Mouse (Mus musculus) adrenal gland, adult (tissue): Measurements from ENCODE around the gene Xylt1.

Source experiments
- DNase-seq, 2 experiments: peaks; one replicate each; pipeline ENCODE4 v3.0.0; 2022 to 2023; ENCODE audit warnings: low spot score in 1 of 2; ENCODE audit not compliant: inconsistent age in 2 of 2

Xylt1 gene

GRCm38 (mm10) chr7:117510113-117510512, 129.3 kb downstream of the Xylt1 start:
- peak; percentile 85 to 89 for DNase-seq

DNA sequence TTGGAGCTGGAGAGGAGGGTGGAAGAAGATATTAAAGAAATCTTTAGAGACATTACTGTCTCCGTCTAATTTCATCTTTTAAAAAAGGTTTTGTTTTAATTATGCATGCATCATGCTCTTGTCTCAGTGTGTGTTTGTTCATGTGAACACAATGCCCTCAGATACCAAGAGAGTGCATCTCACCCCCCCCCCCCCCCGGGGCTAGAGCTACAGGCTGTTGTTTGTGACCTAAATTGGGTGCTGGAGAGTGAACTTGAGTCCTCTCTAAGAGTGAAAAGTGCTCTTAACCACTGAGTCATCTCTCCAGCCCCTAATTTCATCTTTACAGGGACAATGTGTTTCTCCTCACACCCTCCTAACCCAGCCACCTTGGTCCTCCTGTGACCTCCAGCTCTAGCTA, 131.5 kb downstream of the Xylt1 start:
- no peak for DNase-seq

GRCm38 (mm10) chr7:117515794-117516193, 135.0 kb downstream of the Xylt1 start:
- peak in 1 of 2 experiments; percentile 50 for DNase-seq

DNA sequence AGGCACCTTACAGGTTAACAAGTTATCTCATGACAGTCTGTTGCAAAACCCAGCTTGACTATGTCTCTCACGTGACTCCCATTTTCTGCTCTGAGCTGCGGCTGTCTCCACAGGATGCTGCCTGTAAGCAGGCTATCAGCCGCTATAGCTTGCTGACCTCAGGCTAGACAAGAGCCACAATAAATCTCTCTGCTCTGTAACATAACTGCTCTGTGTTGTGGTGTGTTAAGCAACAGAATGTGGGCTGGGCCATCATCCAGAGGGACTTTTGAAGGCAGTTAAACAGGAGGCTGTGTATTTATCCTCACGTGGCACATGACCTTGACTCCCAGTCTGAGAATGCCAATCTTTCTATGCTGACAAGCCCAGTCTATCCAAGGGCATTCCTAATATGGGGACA, 136.1 kb downstream of the Xylt1 start:
- DNase-seq: peak; percentile 80 to 89

DNA sequence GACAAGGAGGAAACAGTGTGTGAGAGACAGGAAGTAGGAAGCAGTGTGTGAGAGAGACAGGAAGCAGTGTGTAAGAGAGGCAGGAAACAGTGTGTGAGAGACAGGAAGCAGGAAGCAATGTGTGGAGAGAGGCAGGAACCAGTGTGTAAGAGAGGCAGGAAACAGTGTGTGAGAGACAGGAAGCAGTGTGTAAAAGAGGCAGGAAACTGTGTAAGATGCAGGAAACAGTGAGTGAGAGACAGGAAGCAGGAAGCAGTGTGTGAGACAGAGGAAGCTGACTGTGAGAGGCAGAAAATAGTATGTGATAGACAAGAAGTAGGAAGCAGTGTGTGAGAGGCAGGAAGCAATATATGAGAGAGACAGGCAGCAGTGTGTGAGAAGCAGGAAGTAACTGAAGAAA, 140.6 kb downstream of the Xylt1 start:
- DNase-seq: no peak

GRCm38 (mm10) chr7:117522092-117522635, 141.4 kb downstream of the Xylt1 start:
- no peak for DNase-seq

- DNase-seq: peak in 1 of 2 experiments; percentile 46
Observed at GRCm38 (mm10) chr7:117524430-117525214, 143.8 kb downstream of the Xylt1 start.

DNA sequence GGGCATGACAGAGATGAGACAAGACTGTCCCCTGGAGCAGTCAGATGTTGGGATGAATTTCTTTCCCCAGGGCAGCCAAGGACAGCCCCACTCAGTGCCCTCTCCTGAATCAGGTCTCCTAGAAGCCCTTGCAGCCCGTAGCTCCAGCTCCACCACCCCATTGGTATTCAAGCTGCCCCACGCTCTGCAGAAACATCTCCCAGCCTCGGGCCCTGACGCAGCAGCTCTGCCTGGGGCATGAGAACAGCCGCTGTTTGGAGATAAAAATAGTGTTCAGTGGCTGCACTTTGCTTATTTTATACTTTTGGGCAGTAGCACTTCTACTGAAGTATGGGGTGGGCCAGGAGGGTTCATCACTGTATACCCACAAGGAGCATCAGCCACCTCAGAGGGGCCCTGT, 144.9 kb downstream of the Xylt1 start:
- no peak for DNase-seq

GRCm38 (mm10) chr7:117526570-117526969, 145.8 kb downstream of the Xylt1 start:
- no peak for DNase-seq

DNA sequence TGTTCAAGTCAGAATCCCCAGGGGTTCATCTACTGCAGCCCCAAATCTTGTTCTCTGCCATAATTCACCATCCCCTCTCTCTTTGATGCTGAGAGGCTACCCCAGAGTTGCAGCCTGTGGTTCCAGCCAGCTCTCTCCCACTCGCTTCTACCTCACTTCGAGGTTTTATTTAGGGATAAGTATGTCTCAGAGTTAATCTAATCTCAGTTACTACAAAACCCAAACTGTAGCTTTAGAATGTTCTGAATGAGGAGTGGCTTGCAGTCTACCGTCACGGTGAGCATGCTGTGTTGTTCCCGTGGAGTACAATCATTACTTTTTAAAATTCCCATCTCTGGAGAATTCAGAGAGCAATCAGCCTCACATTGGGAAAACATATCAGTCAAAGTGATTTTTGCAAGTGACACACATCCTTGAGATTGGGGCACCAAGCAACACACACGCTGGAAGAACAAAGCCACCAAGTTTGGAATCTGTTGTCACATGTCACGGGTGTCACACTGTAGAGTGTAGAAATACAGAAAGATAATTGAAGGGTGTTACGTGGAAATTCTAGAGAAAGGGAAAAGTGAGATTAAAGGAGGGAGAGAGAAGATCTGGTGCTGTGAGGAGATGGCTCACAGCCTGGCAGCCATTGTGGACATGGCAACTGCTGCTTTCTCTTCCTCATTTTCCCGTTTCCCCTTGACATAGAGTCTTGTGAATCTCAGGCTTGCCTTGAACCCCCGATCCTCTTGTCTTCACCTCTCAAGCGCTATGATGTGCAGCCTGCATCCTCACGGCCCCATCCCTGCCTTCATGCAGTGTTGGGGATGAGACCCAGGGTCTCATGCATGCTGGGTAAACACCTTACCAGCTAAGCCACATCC, 149.2 kb downstream of the Xylt1 start:
- no peak for DNase-seq

GRCm38 (mm10) chr7:117532651-117533050, 151.9 kb downstream of the Xylt1 start:
- no peak for DNase-seq

- peak in 1 of 2 experiments; percentile 19 for DNase-seq
Observed at GRCm38 (mm10) chr7:117533164-117533563, 152.4 kb downstream of the Xylt1 start.

DNA sequence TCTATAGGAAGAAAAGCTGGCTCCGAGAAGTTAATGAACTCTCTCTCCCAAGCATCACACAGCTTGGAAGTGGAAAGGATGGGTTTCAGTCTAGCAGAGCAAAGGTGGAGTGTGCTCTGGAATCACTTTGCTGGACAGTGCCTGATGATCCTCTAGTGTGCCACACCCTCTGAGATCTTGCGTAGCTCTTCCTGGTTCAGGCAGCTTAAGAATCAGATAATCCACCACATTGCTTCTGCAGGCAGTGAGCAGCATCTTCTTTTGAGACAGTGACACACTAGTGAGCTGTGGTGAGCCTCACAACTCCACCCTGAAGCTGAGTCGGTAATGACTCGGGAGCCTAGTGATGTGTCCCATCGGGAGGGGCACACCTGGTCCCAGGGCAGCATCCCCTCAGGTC, 159.2 kb downstream of the Xylt1 start:
- no peak for DNase-seq

GRCm38 (mm10) chr7:117540413-117540812, 159.6 kb downstream of the Xylt1 start:
- no peak for DNase-seq

DNA sequence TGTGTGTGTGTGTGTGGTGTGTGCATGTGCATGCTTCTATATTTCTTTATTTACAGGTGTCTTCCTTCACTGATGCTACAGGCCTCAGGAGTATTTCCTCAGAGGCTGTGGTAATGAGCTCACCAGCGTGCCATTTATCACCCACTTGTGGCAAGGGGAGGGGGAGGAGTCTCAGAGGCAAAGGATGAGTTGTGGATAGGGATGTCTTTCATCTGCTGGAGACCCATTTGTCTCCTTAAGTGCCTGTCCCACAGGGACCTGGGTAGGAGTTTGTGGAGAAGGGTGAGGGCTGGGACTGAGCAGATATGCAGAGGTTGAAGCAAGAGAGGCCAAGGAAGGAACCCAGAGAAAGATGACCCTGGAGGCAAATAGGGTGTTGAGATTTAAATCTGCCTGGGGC, 160.3 kb downstream of the Xylt1 start:
- DNase-seq: no peak

GRCm38 (mm10) chr7:117541681-117542080, 160.9 kb downstream of the Xylt1 start:
- DNase-seq: no peak

DNA sequence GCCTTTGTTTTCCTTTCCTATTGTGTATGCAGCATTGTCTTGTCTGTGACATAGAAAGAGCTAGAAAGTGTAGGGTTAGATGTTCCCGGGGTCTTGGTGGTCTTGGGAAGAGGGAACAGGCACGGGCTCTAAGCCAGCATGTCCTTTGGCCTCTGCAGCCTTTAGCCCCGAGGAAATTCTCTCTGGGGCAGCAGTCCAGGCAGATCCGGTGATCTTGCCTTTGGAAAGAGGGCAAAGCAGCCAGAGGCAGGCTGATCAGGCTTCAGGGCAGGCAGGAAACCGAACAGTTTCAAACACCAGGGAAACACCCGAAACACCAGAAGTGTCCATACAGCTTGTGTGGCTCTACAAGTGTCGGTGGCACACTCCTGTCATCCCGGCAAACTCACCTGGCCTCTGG, 162.3 kb downstream of the Xylt1 start:
- no peak for DNase-seq

GRCm38 (mm10) chr7:117544126-117544525, 163.3 kb downstream of the Xylt1 start:
- DNase-seq: no peak

- no peak for DNase-seq
Observed at GRCm38 (mm10) chr7:117548301-117548700, 167.5 kb downstream of the Xylt1 start.

GRCm38 (mm10) chr7:117550916-117551549, 170.3 kb downstream of the Xylt1 start:
- no peak for DNase-seq

DNA sequence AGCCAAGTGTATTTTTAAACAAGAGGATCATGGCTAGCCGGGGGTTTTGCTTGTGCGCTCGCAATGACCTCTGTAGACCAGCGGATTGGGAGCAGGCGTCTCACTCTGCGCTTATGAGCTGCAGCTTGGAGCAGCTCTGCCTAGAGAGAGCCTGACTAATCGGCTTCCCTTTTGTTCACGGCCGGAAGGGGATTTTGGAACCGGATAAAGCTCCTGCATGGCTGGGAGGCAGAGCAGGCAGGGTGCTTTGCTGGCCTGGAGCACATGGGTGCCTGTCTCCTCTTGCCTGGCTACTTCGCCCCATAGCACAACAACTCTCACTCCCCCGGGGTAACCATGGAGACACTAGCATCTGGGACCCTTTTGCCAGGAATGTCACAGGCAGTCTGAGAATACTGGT, 172.4 kb downstream of the Xylt1 start:
- no peak for DNase-seq
